Mouse (Mus musculus) MEL (cell line): ENCODE results near the gene Angptl6. TPM values are rescaled to one million over a fixed set of nuclear protein-coding genes. Genes with fewer than 3 reads are reported as not detected.

Source experiments
- DNase-seq: peaks from one replicate; pipeline ENCODE4 v3.0.0; 2011; ENCODE audit warnings: low read depth, low spot score
- H3K27ac ChIP-seq: 2 replicates; pipeline ENCODE4 v1.5.1; 2012; ENCODE audit warnings: low read depth, mild to moderate bottlenecking, control low read depth, low read length, moderate library complexity; ENCODE audit not compliant: control insufficient read depth
- H3K27me3 ChIP-seq, 2 experiments: fragments of 150-350 bp in 1 of 2; sonication (generic) in 1 of 2; 2 replicates each; pipeline ENCODE4 v1.6.1; 2012; ENCODE audit warnings: low read length in 2 of 2, mild to moderate bottlenecking in 2 of 2, improper control_type of control experiment in 1 of 2, moderate library complexity in 1 of 2; ENCODE audit not compliant: insufficient read depth in 2 of 2, control insufficient read depth in 1 of 2
- H3K36me3 ChIP-seq, 2 experiments: 2 replicates each; pipeline ENCODE4 v1.6.1; 2012 to 2014; ENCODE audit warnings: low read length in 2 of 2, improper control_type of control experiment in 1 of 2, inconsistent platforms in 1 of 2, mild to moderate bottlenecking in 1 of 2; ENCODE audit not compliant: insufficient read depth in 2 of 2, control insufficient read depth in 1 of 2
- H3K4me1 ChIP-seq, 2 experiments: fragments of 150-350 bp in 1 of 2; sonication (generic) in 1 of 2; 2 replicates each; pipeline ENCODE4 v1.6.1; 2012; ENCODE audit warnings: low read length in 2 of 2, improper control_type of control experiment in 1 of 2, mild to moderate bottlenecking in 1 of 2; ENCODE audit not compliant: insufficient read depth in 2 of 2, control insufficient read depth in 1 of 2
- H3K4me3 ChIP-seq, 2 experiments: fragments of 150-350 bp in 1 of 2; sonication (generic) in 1 of 2; 2 replicates each; pipeline ENCODE4 v1.5.1; 2012; ENCODE audit warnings: low read depth in 2 of 2, low read length in 2 of 2, mild to moderate bottlenecking in 2 of 2, moderate library complexity in 2 of 2, control low read depth in 1 of 2, improper control_type of control experiment in 1 of 2; ENCODE audit not compliant: control insufficient read depth in 1 of 2, insufficient read depth in 1 of 2
- H3K79me2 ChIP-seq: 2 replicates; pipeline ENCODE4 v1.6.1; 2012; ENCODE audit warnings: mild to moderate bottlenecking, low read length, moderate library complexity; ENCODE audit not compliant: control insufficient read depth, poor library complexity, insufficient read depth
- H3K9ac ChIP-seq: 2 replicates; pipeline ENCODE4 v1.6.1; 2012; ENCODE audit warnings: low read depth, mild to moderate bottlenecking, control low read depth, low read length, moderate library complexity; ENCODE audit not compliant: control insufficient read depth, poor library complexity, severe bottlenecking
- H3K9me3 ChIP-seq: fragments of 150-350 bp; sonication (generic); replicated peaks from 2 replicates; pipeline ENCODE4 v1.6.1; 2012; ENCODE audit warnings: mild to moderate bottlenecking, low read length, improper control_type of control experiment, moderate library complexity; ENCODE audit not compliant: insufficient read depth
- CTCF ChIP-seq, 3 experiments: IDR thresholded peaks in 2 of 3; conservative IDR thresholded peaks in 1 of 3; 2 replicates each; pipeline ENCODE4 v1.5.1; 2011 to 2012; ENCODE audit warnings: low read length in 3 of 3, low read depth in 2 of 3, mild to moderate bottlenecking in 2 of 3, improper control_type of control experiment in 1 of 3, inconsistent platforms in 1 of 3, mixed read lengths in 1 of 3, moderate library complexity in 1 of 3; ENCODE audit not compliant: control insufficient read depth in 1 of 3, insufficient read depth in 1 of 3, poor library complexity in 1 of 3, severe bottlenecking in 1 of 3
- GATA1 ChIP-seq: IDR thresholded peaks from 2 replicates; pipeline ENCODE4 v1.6.1; 2011; ENCODE audit warnings: low read depth, low read length, improper control_type of control experiment
- JUND ChIP-seq: IDR thresholded peaks from 2 replicates; pipeline ENCODE4 v1.6.1; 2011; ENCODE audit warnings: low read depth, mild to moderate bottlenecking, improper control_type of control experiment, low read length
- MXI1 ChIP-seq: IDR thresholded peaks from 2 replicates; pipeline ENCODE4 v1.6.1; 2011; ENCODE audit warnings: mild to moderate bottlenecking, low read depth, low read length, improper control_type of control experiment
- MYB ChIP-seq: IDR thresholded peaks from 2 replicates; pipeline ENCODE4 v1.6.1; 2011; ENCODE audit warnings: mild to moderate bottlenecking, low read depth, low read length, improper control_type of control experiment
- NELFE ChIP-seq: IDR thresholded peaks from 2 replicates; pipeline ENCODE4 v1.6.1; 2011; ENCODE audit warnings: low read depth, low read length, improper control_type of control experiment
- RAD21 ChIP-seq: IDR thresholded peaks from 2 replicates; pipeline ENCODE4 v1.6.1; 2011; ENCODE audit warnings: mild to moderate bottlenecking, low read depth, low read length, improper control_type of control experiment
- SIN3A ChIP-seq: IDR thresholded peaks from 2 replicates; pipeline ENCODE4 v1.6.1; 2012; ENCODE audit warnings: low read length, improper control_type of control experiment, inconsistent platforms
- TBP ChIP-seq: IDR thresholded peaks from 2 replicates; pipeline ENCODE4 v1.8.0; 2011; ENCODE audit warnings: low read depth, low read length, improper control_type of control experiment
- UBTF ChIP-seq: IDR thresholded peaks from 2 replicates; pipeline ENCODE4 v1.6.1; 2012; ENCODE audit warnings: low read depth, mild to moderate bottlenecking, inconsistent platforms, low read length, improper control_type of control experiment, moderate library complexity, borderline replicate concordance; ENCODE audit not compliant: insufficient read depth
- polyA plus RNA-seq, 2 experiments: library from polyadenylated mRNA; stranded (reverse) in 1 of 2; unstranded in 1 of 2; fragments of >175 nt in 1 of 2; fragments of >200 nt in 1 of 2; gene quantifications; 2 replicates each; pipeline versions ENCODE4 v1.2.1 to v1.2.4; 2012; ENCODE audit warnings: low replicate concordance in 2 of 2, low read depth in 1 of 2; ENCODE audit not compliant: insufficient read length in 2 of 2, insufficient read depth in 1 of 2, missing spikeins in 1 of 2
- total RNA-seq: library from RNA; depleted of rRNA; stranded (reverse); fragments of 300-350 nt; gene quantifications from 2 replicates; pipeline ENCODE4 v1.2.3, GENCODE M21; 2012

The Angptl6 gene
- total and polyA plus RNA-seq, 3 experiments: 10.9 to 22.6 TPM; not detected in 1

GRCm38 (mm10) chr9:20861821-20862220 is 17.7 kb downstream of the Angptl6 start:
- H3K79me2 ChIP-seq: no peaks in the 10 kb centered on the region
- H3K4me1 ChIP-seq: peaks cover 0 to 7% of the 10 kb centered on the region in 2 experiments; a peak in 3 of 4 replicates
- H3K9ac ChIP-seq: no peak overlapping the region
- no peak overlapping the region for H3K4me3 ChIP-seq
- peak; percentile 90 for DNase-seq
- H3K9me3 ChIP-seq: no peaks in the 10 kb centered on the region
- H3K36me3 ChIP-seq: peaks cover 0 to 6% of the 10 kb centered on the region in 2 experiments; a peak in 2 of 4 replicates
- TF ChIP-seq CTCF (IDR thresholded peaks at IDR 0.05 in 2 of 3, conservative IDR thresholded peaks at IDR 0.05 in 1 of 3; ENCODE audit: control insufficient read depth in 1 of 3, insufficient read depth in 1 of 3, low read depth in 2 of 3, low read length in 3 of 3, poor library complexity in 1 of 3, severe bottlenecking in 1 of 3) (peak in 2 of 3 experiments; percentile 99 to 100; a peak in 4 of 6 replicates), NELFE (no peak)
- no peak overlapping the region for H3K27ac ChIP-seq
- peaks cover 0 to 8% of the 10 kb centered on the region in 2 experiments; a peak in 2 of 4 replicates for H3K27me3 ChIP-seq

GRCm38 (mm10) chr9:20859926-20860325 is 19.6 kb downstream of the Angptl6 start:
- Histone ChIP-seq H3K36me3 (peaks cover 0 to 6% of the 10 kb centered on the region in 2 experiments; a peak in 2 of 4 replicates), H3K4me1 (peaks cover 0 to 7% of the 10 kb centered on the region in 2 experiments; a peak in 3 of 4 replicates), H3K4me3 (no peak overlapping the region), H3K27ac (no peak overlapping the region), H3K9ac (no peak overlapping the region), H3K27me3 (peaks cover 0 to 14% of the 10 kb centered on the region in 2 experiments; a peak in 2 of 4 replicates), H3K79me2 (no peaks in the 10 kb centered on the region), H3K9me3 (no peaks in the 10 kb centered on the region)
- TF ChIP-seq MYB: no peak
- TF ChIP-seq SIN3A: no peak
- TF ChIP-seq JUND: no peak
- TF ChIP-seq CTCF (IDR thresholded peaks at IDR 0.05 in 2 of 3, conservative IDR thresholded peaks at IDR 0.05 in 1 of 3; ENCODE audit: control insufficient read depth in 1 of 3, insufficient read depth in 1 of 3, low read depth in 2 of 3, low read length in 3 of 3, poor library complexity in 1 of 3, severe bottlenecking in 1 of 3): peak in 2 of 3 experiments; percentile 10 to 45; a peak in 2 of 6 replicates
- peak; percentile 69 for DNase-seq

- peak; percentile 99 for DNase-seq
- TF ChIP-seq TBP (peak; percentile 90), RAD21 (no peak), MXI1 (no peak), UBTF (peak; percentile 88; the same call in 1 of the 2 replicates), CTCF (IDR thresholded peaks at IDR 0.05 in 2 of 3, conservative IDR thresholded peaks at IDR 0.05 in 1 of 3; ENCODE audit: control insufficient read depth in 1 of 3, insufficient read depth in 1 of 3, low read depth in 2 of 3, low read length in 3 of 3, poor library complexity in 1 of 3, severe bottlenecking in 1 of 3) (peak in 1 of 3 experiments; percentile 35; a peak in 3 of 6 replicates), GATA1 (peak; percentile 59)
- TF ChIP-seq, all 39 proteins: peak for 4
- H3K79me2 ChIP-seq: no peaks in the 10 kb centered on the region
- H3K36me3 ChIP-seq: peaks cover 0 to 3% of the 10 kb centered on the region in 2 experiments; a peak in 2 of 4 replicates
- peaks cover 0 to 32% of the 10 kb centered on the region in 2 experiments; a peak in 2 of 4 replicates for H3K27me3 ChIP-seq
- no peak overlapping the region for H3K4me3 ChIP-seq
- H3K9ac ChIP-seq: no peak overlapping the region
- H3K4me1 ChIP-seq: peaks cover 0 to 3% of the 10 kb centered on the region in 2 experiments; a peak in 3 of 4 replicates
- H3K9me3 ChIP-seq: no peaks in the 10 kb centered on the region
- H3K27ac ChIP-seq: no peak overlapping the region
Observed at GRCm38 (mm10) chr9:20857131-20857530, 22.4 kb downstream of the Angptl6 start.
